Mouse (Mus musculus) T-helper 1 cell (primary cell): ENCODE measurements at regions not wholly inside any gene's neighbourhood (a gene's known extent, or its start where the extent isn't known, plus 50 kb on each side); places are given as distances from the start of the nearest gene placed in this dataset.

Source experiments
- in situ Hi-C: fragments of 300-600 bp; cut with MboI, MseI; formaldehyde crosslinking; loops from one replicate; pipeline ENCODE4 v1.15.1; 2025; ENCODE audit warnings: high pct_unique_total_duplicates

GRCm38 (mm10) chr7:134436917-134437316 lies 51.5 kb upstream of the D7Ertd443e start:
- in situ Hi-C loops: no loop called here

- in situ Hi-C loops: no loop called here
These were observed 53.8 kb upstream of the D7Ertd443e start for GRCm38 (mm10) chr7:134439281-134439680.

- in situ Hi-C loops: no loop called here
These were observed 59.7 kb upstream of the D7Ertd443e start for GRCm38 (mm10) chr7:134445008-134445806.

- in situ Hi-C loops: no loop called here
These were observed 62.3 kb upstream of the D7Ertd443e start for GRCm38 (mm10) chr7:134447648-134448202.

GRCm38 (mm10) chr7:134448831-134449230 lies 63.4 kb upstream of the D7Ertd443e start:
- in situ Hi-C loops: no loop called here

- in situ Hi-C loops: no loop called here
These were observed 77.2 kb upstream of the D7Ertd443e start for GRCm38 (mm10) chr7:134462677-134463076.

GRCm38 (mm10) chr7:134463380-134463779 lies 77.9 kb upstream of the D7Ertd443e start:
- in situ Hi-C loops: no loop called here

GRCm38 (mm10) chr7:134467216-134467615 lies 81.8 kb upstream of the D7Ertd443e start:
- in situ Hi-C loops: no loop called here

GRCm38 (mm10) chr7:134471286-134471685 lies 85.8 kb upstream of the D7Ertd443e start:
- in situ Hi-C loops: no loop called here

- in situ Hi-C loops: no loop called here
These were observed 105.9 kb upstream of the D7Ertd443e start for GRCm38 (mm10) chr7:134491326-134491725.

GRCm38 (mm10) chr7:134497219-134497618 lies 111.8 kb upstream of the D7Ertd443e start:
- in situ Hi-C loops: no loop called here

GRCm38 (mm10) chr7:134497870-134498269 lies 112.4 kb upstream of the D7Ertd443e start:
- in situ Hi-C loops: no loop called here

- in situ Hi-C loops: no loop called here
These were observed 113.3 kb upstream of the D7Ertd443e start for GRCm38 (mm10) chr7:134498716-134499115.

- in situ Hi-C loops: no loop called here
These were observed 114.0 kb upstream of the D7Ertd443e start for GRCm38 (mm10) chr7:134499429-134499828.

- in situ Hi-C loops: no loop called here
These were observed 114.7 kb upstream of the D7Ertd443e start for GRCm38 (mm10) chr7:134500210-134500609.

GRCm38 (mm10) chr7:134501079-134501478 lies 115.6 kb upstream of the D7Ertd443e start:
- in situ Hi-C loops: no loop called here

GRCm38 (mm10) chr7:134510333-134510928 lies 125.0 kb upstream of the D7Ertd443e start:
- in situ Hi-C loops: no loop called here

- in situ Hi-C loops: no loop called here
These were observed 134.0 kb upstream of the D7Ertd443e start for GRCm38 (mm10) chr7:134519372-134519975.

GRCm38 (mm10) chr7:134523897-134524296 lies 138.4 kb upstream of the D7Ertd443e start:
- in situ Hi-C loops: no loop called here

GRCm38 (mm10) chr7:134525041-134525440 lies 139.6 kb upstream of the D7Ertd443e start:
- in situ Hi-C loops: no loop called here

GRCm38 (mm10) chr7:134525461-134525860 lies 140.0 kb upstream of the D7Ertd443e start:
- in situ Hi-C loops: no loop called here

GRCm38 (mm10) chr7:134527351-134527750 lies 141.9 kb upstream of the D7Ertd443e start:
- in situ Hi-C loops: no loop called here
